Mouse (Mus musculus): ENCODE data around the gene Polr2h. TPM values are rescaled to one million over a fixed set of nuclear protein-coding genes. Genes with fewer than 3 reads are reported as not detected.
"Not testable (repeated sequence)": the region's sequence is repeated elsewhere in the genome, so short reads cannot be mapped to it uniquely, and the experiment has no call there.

Gene Polr2h
- polyA plus RNA-seq (2012; rRNA removed): 65.1 and 77.0 TPM in 2 replicates
- polyA plus RNA-seq (2014; fragmentation: Nextera tagmentation; extraction: Ambion mirVana): 112 and 121 TPM in 2 replicates

GRCm38 (mm10) chr16:20717181-20717977 lies at the start of gene Polr2h, which contains the start of gene Clcn2:
TSS of gene Polr2h (plus strand) at chr16:20717665.
TSS of gene Clcn2 (minus strand) at chr16:20717746.
- Histone ChIP-seq H3K9me3 (ENCODE audit: control insufficient read depth, low read length) (no peaks in the 10 kb centered on the region), H3K27me3 (ENCODE audit: control insufficient read depth, insufficient read depth, low read length) (no peaks in the 10 kb centered on the region), H3K4me3 (replicated peaks; ENCODE audit: low read length) (peak within 1 kb of the TSS; percentile 72), H3K9ac (ENCODE audit: low read depth, low read length, severe bottlenecking) (peak within 1 kb of the TSS; percentile 72), H3K36me3 (ENCODE audit: control insufficient read depth, insufficient read depth, low read length) (peaks cover 30% of the 10 kb centered on the region), H3K27ac (replicated peaks; ENCODE audit: low read depth, low read length) (peak within 1 kb of the TSS; percentile 94), H3K4me1 (ENCODE audit: control insufficient read depth, insufficient read depth, low read length) (peaks cover 20% of the 10 kb centered on the region), H3K4me2 (replicated peaks; ENCODE audit: low read depth, low read length, severe bottlenecking) (peak within 1 kb of the TSS; percentile 91)
- TF ChIP-seq POLR2A (IDR thresholded peaks at IDR 0.05; ENCODE audit: borderline replicate concordance, extremely low read depth, insufficient read depth, insufficient read length): peak; percentile 64; the same call in 1 of the 2 replicates
- DNase-seq (ENCODE audit: low spot score) (peak; percentile 96), ATAC-seq (ENCODE audit: low FRiP score, low read depth) (peak; percentile 83)
- WGBS: under 1% methylated on average over 61 of the region's 62 CpGs

- not testable (repeated sequence) for H3K4me1 ChIP-seq (ENCODE audit: control insufficient read depth, insufficient read depth, low read length); H3K9ac ChIP-seq (ENCODE audit: low read depth, low read length, severe bottlenecking); DNase-seq (ENCODE audit: low spot score); H3K4me2 ChIP-seq (replicated peaks; ENCODE audit: low read depth, low read length, severe bottlenecking); H3K27me3 ChIP-seq (ENCODE audit: control insufficient read depth, insufficient read depth, low read length); H3K36me3 ChIP-seq (ENCODE audit: control insufficient read depth, insufficient read depth, low read length); H3K4me3 ChIP-seq (replicated peaks; ENCODE audit: low read length); H3K27ac ChIP-seq (replicated peaks; ENCODE audit: low read depth, low read length); H3K9me3 ChIP-seq (ENCODE audit: control insufficient read depth, low read length); ATAC-seq (ENCODE audit: low FRiP score, low read depth)
- WGBS: 91% methylated on average over 5 of the region's 6 CpGs
These were observed 49.5 kb upstream of the Polr2h start, which contains the start of gene Eif4g1 for GRCm38 (mm10) chr16:20668013-20668412. TSS of gene Eif4g1 (plus strand) at chr16:20668313.

GRCm38 (mm10) chr16:20670291-20670690 lies 47.2 kb upstream of the Polr2h start:
- no peak overlapping the region for H3K4me2 ChIP-seq (replicated peaks; ENCODE audit: low read depth, low read length, severe bottlenecking)
- no peak overlapping the region for H3K4me3 ChIP-seq (replicated peaks; ENCODE audit: low read length)
- H3K9ac ChIP-seq (ENCODE audit: low read depth, low read length, severe bottlenecking): no peak overlapping the region
- H3K36me3 ChIP-seq (ENCODE audit: control insufficient read depth, insufficient read depth, low read length): peaks cover 12% of the 10 kb centered on the region
- H3K4me1 ChIP-seq (ENCODE audit: control insufficient read depth, insufficient read depth, low read length): peaks cover 14% of the 10 kb centered on the region
- no peaks in the 10 kb centered on the region for H3K27me3 ChIP-seq (ENCODE audit: control insufficient read depth, insufficient read depth, low read length)
- DNase-seq (ENCODE audit: low spot score) (no peak), ATAC-seq (ENCODE audit: low FRiP score, low read depth) (no peak)
- no peak overlapping the region for H3K27ac ChIP-seq (replicated peaks; ENCODE audit: low read depth, low read length)
- 89% methylated on average over 3 of the region's 3 CpGs for WGBS
- no peaks in the 10 kb centered on the region for H3K9me3 ChIP-seq (ENCODE audit: control insufficient read depth, low read length)
- TF ChIP-seq POLR2A (IDR thresholded peaks at IDR 0.05; ENCODE audit: borderline replicate concordance, extremely low read depth, insufficient read depth, insufficient read length): no peak

- Histone ChIP-seq H3K4me2 (replicated peaks; ENCODE audit: low read depth, low read length, severe bottlenecking) (peak overlapping the region; percentile 83; the same call in 1 of the 2 replicates), H3K27ac (replicated peaks; ENCODE audit: low read depth, low read length) (no peak overlapping the region), H3K36me3 (ENCODE audit: control insufficient read depth, insufficient read depth, low read length) (peaks cover 28% of the 10 kb centered on the region), H3K9me3 (ENCODE audit: control insufficient read depth, low read length) (no peaks in the 10 kb centered on the region), H3K27me3 (ENCODE audit: control insufficient read depth, insufficient read depth, low read length) (no peaks in the 10 kb centered on the region), H3K4me1 (ENCODE audit: control insufficient read depth, insufficient read depth, low read length) (peaks cover 17% of the 10 kb centered on the region), H3K4me3 (replicated peaks; ENCODE audit: low read length) (peak overlapping the region; percentile 96; the same call in 1 of the 2 replicates), H3K9ac (ENCODE audit: low read depth, low read length, severe bottlenecking) (no peak overlapping the region)
- no peak for TF ChIP-seq POLR2A (IDR thresholded peaks at IDR 0.05; ENCODE audit: borderline replicate concordance, extremely low read depth, insufficient read depth, insufficient read length)
- WGBS: 19% methylated on average over 6 of the region's 6 CpGs
- ATAC-seq (ENCODE audit: low FRiP score, low read depth) (no peak), DNase-seq (ENCODE audit: low spot score) (no peak)
These were observed 45.6 kb upstream of the Polr2h start for GRCm38 (mm10) chr16:20671886-20672285.

GRCm38 (mm10) chr16:20672500-20672902 lies 45.0 kb upstream of the Polr2h start:
- H3K4me2 ChIP-seq (replicated peaks; ENCODE audit: low read depth, low read length, severe bottlenecking): peak overlapping the region; percentile 83
- H3K36me3 ChIP-seq (ENCODE audit: control insufficient read depth, insufficient read depth, low read length): peaks cover 34% of the 10 kb centered on the region
- peaks cover 17% of the 10 kb centered on the region for H3K4me1 ChIP-seq (ENCODE audit: control insufficient read depth, insufficient read depth, low read length)
- H3K4me3 ChIP-seq (replicated peaks; ENCODE audit: low read length): peak overlapping the region; percentile 96
- ATAC-seq (ENCODE audit: low FRiP score, low read depth) (peak; percentile 97), DNase-seq (ENCODE audit: low spot score) (peak; percentile 95)
- H3K27me3 ChIP-seq (ENCODE audit: control insufficient read depth, insufficient read depth, low read length): no peaks in the 10 kb centered on the region
- peak overlapping the region; percentile 95 for H3K27ac ChIP-seq (replicated peaks; ENCODE audit: low read depth, low read length)
- TF ChIP-seq POLR2A (IDR thresholded peaks at IDR 0.05; ENCODE audit: borderline replicate concordance, extremely low read depth, insufficient read depth, insufficient read length): 0 out of 2 replicates have a peak, but pooled peaks have one; percentile 25
- under 1% methylated on average over 23 of the region's 38 CpGs for WGBS
- no peaks in the 10 kb centered on the region for H3K9me3 ChIP-seq (ENCODE audit: control insufficient read depth, low read length)
- peak overlapping the region; percentile 95 for H3K9ac ChIP-seq (ENCODE audit: low read depth, low read length, severe bottlenecking)

Data from limb, embryonic 14.5 days (tissue).